Mouse (Mus musculus) embryo, embryonic 9.5 days (tissue): ENCODE measurements at regions not wholly inside any gene's neighbourhood (a gene's known extent, or its start where the extent isn't known, plus 50 kb on each side); places are given as distances from the start of the nearest gene placed in this dataset.

Experiments
- DNase-seq: peaks from one replicate; pipeline ENCODE4 v3.0.0-alpha.2; 2017; ENCODE audit errors: extremely low spot score

DNA sequence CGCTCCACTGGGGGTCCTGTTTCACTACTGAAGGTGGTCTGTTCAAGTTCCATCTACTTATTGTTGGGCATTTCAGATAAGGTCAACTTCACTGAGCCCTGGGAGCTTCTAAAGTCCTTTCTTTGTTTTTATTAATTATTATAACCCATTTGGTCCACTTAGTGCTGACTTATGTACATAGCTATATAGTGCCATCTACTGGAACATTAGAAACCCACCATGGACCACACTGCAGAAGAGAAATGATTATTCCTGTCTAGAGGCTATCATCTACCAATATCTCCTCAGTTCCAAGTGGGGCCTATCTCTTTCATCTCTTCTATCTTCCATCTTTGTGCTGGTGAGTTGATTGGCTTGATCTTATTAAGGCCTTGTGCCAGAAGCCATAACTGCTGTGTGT, 294.8 kb downstream of the Gm9008 start:
- DNase-seq: peak; percentile 1
